Comparison of ENCODE assay signal across 13 mouse cellular contexts in the genomic region with DNA sequence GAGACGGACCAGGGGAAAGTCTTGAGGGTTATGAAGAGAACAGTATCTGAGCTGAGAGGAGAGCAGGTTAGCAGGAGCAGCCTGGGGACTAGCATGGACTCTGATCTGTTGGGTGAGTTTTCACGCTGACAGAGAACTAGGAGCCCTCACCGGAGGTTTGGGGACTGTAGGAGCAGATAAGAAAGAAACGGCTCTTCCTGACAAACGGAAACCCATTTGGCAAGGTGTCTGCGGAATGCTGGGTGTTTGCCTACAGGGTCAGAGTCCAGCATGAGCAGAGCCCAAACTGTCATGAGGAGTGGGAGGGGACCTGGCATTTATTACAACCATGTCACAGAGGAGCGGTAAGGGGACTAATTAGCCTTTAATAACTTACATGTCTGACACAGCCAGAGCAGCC. TPM values are rescaled to one million over a fixed set of nuclear protein-coding genes. Genes with fewer than 3 reads are reported as not detected.
DNase-seq lines count a peak whose midpoint lies in the region; ATAC-seq and TF ChIP-seq lines count a peak whose summit lies in the region.
"Had no signal": no experiment of that assay in that cellular context is flagged by ENCODE, and none has a peak within 500 bp of the region (broad histone marks: within the 10 kb centered on the region; RNA-seq: fewer than 3 reads in every experiment).

No protein-coding gene starts in this region.

- no peak for ATAC-seq in erythroblast, adult 5-6 weeks (replicated peaks; ENCODE audit: low FRiP score, poor library complexity, severe bottlenecking)
- peak; percentile 56 for ATAC-seq in liver, embryonic 15.5 days (ENCODE audit: insufficient read depth)

- TF ChIP-seq CTCF in MEL (IDR thresholded peaks at IDR 0.05 in 2 of 3, conservative IDR thresholded peaks at IDR 0.05 in 1 of 3; ENCODE audit: control insufficient read depth in 1 of 3, insufficient read depth in 1 of 3, low read depth in 2 of 3, low read length in 3 of 3, poor library complexity in 1 of 3, severe bottlenecking in 1 of 3), result no peak

- peak overlapping the region; percentile 46 for H3K4me3 ChIP-seq in erythroblast, embryonic 14.5 days (replicated peaks)
- peak overlapping the region; percentile 39 to 57 for H3K4me3 ChIP-seq in MEL (ENCODE audit: control insufficient read depth in 1 of 2, insufficient read depth in 1 of 2, low read depth in 2 of 2, low read length in 2 of 2)
- peak overlapping the region; percentile 30 for H3K4me3 ChIP-seq in liver, embryonic 15.5 days (replicated peaks)
- H3K4me3 ChIP-seq: embryonic facial prominence, embryonic 15.5 days; limb, embryonic 10.5 days had no signal

- H3K4me2 ChIP-seq in liver, embryonic 15.5 days, result peak overlapping the region; percentile 59
- H3K4me2 ChIP-seq: embryonic facial prominence, embryonic 15.5 days had no signal

- TF ChIP-seq EP300 in MEL (IDR thresholded peaks at IDR 0.05; ENCODE audit: low read depth in 1 of 2, low read length in 2 of 2), result peak; percentile 79 to 93

- WGBS in liver, embryonic 15.5 days (ENCODE audit: insufficient replicate concordance), result 8% methylated on average over 7 of the region's 7 CpGs

- no peaks in the 10 kb centered on the region for H3K27me3 ChIP-seq in erythroblast, embryonic 14.5 days (ENCODE audit: control insufficient read depth)
- no peaks in the 10 kb centered on the region for H3K27me3 ChIP-seq in MEL (ENCODE audit: control insufficient read depth in 1 of 2, insufficient read depth in 2 of 2, low read length in 2 of 2)
- H3K27me3 ChIP-seq in liver, embryonic 15.5 days, result no peaks in the 10 kb centered on the region
- H3K27me3 ChIP-seq: embryonic facial prominence, embryonic 15.5 days had no signal

- H3K36me3 ChIP-seq in erythroblast, embryonic 14.5 days (ENCODE audit: control insufficient read depth), result no peaks in the 10 kb centered on the region
- H3K36me3 ChIP-seq in MEL (ENCODE audit: control insufficient read depth in 1 of 2, insufficient read depth in 2 of 2, low read length in 2 of 2), result peaks cover 0 to 11% of the 10 kb centered on the region in 2 experiments; a peak in 2 of 4 replicates
- H3K36me3 ChIP-seq in liver, embryonic 15.5 days (replicated peaks), result no peaks in the 10 kb centered on the region
- H3K36me3 ChIP-seq: embryonic facial prominence, embryonic 15.5 days; limb, embryonic 10.5 days had no signal

- intact Hi-C loops in left cerebral cortex, postnatal 4 days (cut with DNase I), result no loop called here

- peak; percentile 90 for DNase-seq in MEL (ENCODE audit: low read depth, low spot score)
- peak; percentile 48 to 59 for DNase-seq in kidney, adult 8-10 months
- no peak for DNase-seq in lung, postnatal 14 days
- no peak for DNase-seq in thymus, postnatal 36 days
- no peak for DNase-seq in left cerebral cortex, postnatal 4 days
- DNase-seq: adrenal gland, postnatal 14 days; cerebellum, adult 2 months; retina, postnatal 1 day had no signal

- peak overlapping the region; percentile 72 for H3K9ac ChIP-seq in MEL (ENCODE audit: control insufficient read depth, low read depth, low read length, poor library complexity, severe bottlenecking)
- H3K9ac ChIP-seq in liver, embryonic 15.5 days, result no peak overlapping the region
- H3K9ac ChIP-seq: embryonic facial prominence, embryonic 15.5 days had no signal

- peak in 1 of 2 experiments; percentile 48; a peak in 1 of 4 replicates for TF ChIP-seq POLR2A in MEL (IDR thresholded peaks at IDR 0.05; ENCODE audit: control insufficient read depth in 1 of 2, insufficient read depth in 1 of 2, low read depth in 1 of 2, low read length in 2 of 2, poor library complexity in 1 of 2)

- peak overlapping the region; percentile 99 for H3K27ac ChIP-seq in MEL (ENCODE audit: control insufficient read depth, low read depth, low read length)
- peak overlapping the region; percentile 66 for H3K27ac ChIP-seq in liver, embryonic 15.5 days (replicated peaks)
- H3K27ac ChIP-seq: embryonic facial prominence, embryonic 15.5 days; limb, embryonic 10.5 days had no signal

- TF ChIP-seq RAD21 in MEL (IDR thresholded peaks at IDR 0.05; ENCODE audit: low read depth, low read length), result no peak

- peaks cover 18% of the 10 kb centered on the region for H3K4me1 ChIP-seq in erythroblast, embryonic 14.5 days (ENCODE audit: control insufficient read depth)
- peaks cover 5 to 14% of the 10 kb centered on the region in 2 experiments for H3K4me1 ChIP-seq in MEL (ENCODE audit: control insufficient read depth in 1 of 2, insufficient read depth in 2 of 2, low read length in 2 of 2)
- H3K4me1 ChIP-seq in liver, embryonic 15.5 days (replicated peaks), result peaks cover 20% of the 10 kb centered on the region
- H3K4me1 ChIP-seq: embryonic facial prominence, embryonic 15.5 days had no signal

- peaks cover 8% of the 10 kb centered on the region for H3K9me3 ChIP-seq in erythroblast, embryonic 14.5 days (ENCODE audit: control insufficient read depth, low read length)
- H3K9me3 ChIP-seq in MEL (replicated peaks; ENCODE audit: insufficient read depth, low read length), result no peaks in the 10 kb centered on the region
- H3K9me3 ChIP-seq in liver, embryonic 15.5 days (replicated peaks), result no peaks in the 10 kb centered on the region
- H3K9me3 ChIP-seq: embryonic facial prominence, embryonic 15.5 days had no signal

- peaks cover 1% of the 10 kb centered on the region; the same call in 1 of the 2 replicates for H3K79me2 ChIP-seq in MEL (ENCODE audit: control insufficient read depth, insufficient read depth, low read length, poor library complexity)

TF ChIP-seq in MEL, 35 proteins besides CTCF, POLR2A, EP300 and RAD21 (continues in another document):
- TF ChIP-seq ELF1 (IDR thresholded peaks at IDR 0.05; ENCODE audit: low read depth, low read length) (no peak), BHLHE40 (IDR thresholded peaks at IDR 0.05; ENCODE audit: borderline replicate concordance, low read depth, low read length) (no peak), POLR2AphosphoS5 (IDR thresholded peaks at IDR 0.05; ENCODE audit: borderline replicate concordance, low read depth, low read length) (no peak), JUND (IDR thresholded peaks at IDR 0.05; ENCODE audit: low read depth, low read length) (no peak), MAX (IDR thresholded peaks at IDR 0.05; ENCODE audit: low read length) (no peak), MEF2A (IDR thresholded peaks at IDR 0.05; ENCODE audit: extremely low read depth, insufficient replicate concordance, low read depth, low read length, poor library complexity, severe bottlenecking) (no peak), ZKSCAN1 (IDR thresholded peaks at IDR 0.05; ENCODE audit: low read depth, low read length) (no peak), TBP (IDR thresholded peaks at IDR 0.05; ENCODE audit: low read depth, low read length) (peak; percentile 88), ZNF384 (IDR thresholded peaks at IDR 0.05; ENCODE audit: low read depth, low read length) (no peak), HCFC1 (IDR thresholded peaks at IDR 0.05; ENCODE audit: low read depth, low read length) (peak; percentile 38; the same call in 1 of the 2 replicates), CHD2 (IDR thresholded peaks at IDR 0.05; ENCODE audit: low read length) (no peak), NRF1 (IDR thresholded peaks at IDR 0.05; ENCODE audit: insufficient read depth, low read depth, low read length, poor library complexity, severe bottlenecking) (no peak), MAFK (IDR thresholded peaks at IDR 0.05; ENCODE audit: borderline replicate concordance, low read depth, low read length) (no peak), TAL1 (IDR thresholded peaks at IDR 0.05; ENCODE audit: low read length) (peak; percentile 48), SMC3 (IDR thresholded peaks at IDR 0.05; ENCODE audit: low read depth, low read length) (no peak), CHD1 (IDR thresholded peaks at IDR 0.05; ENCODE audit: low read depth, low read length) (no peak; the same call in 1 of the 2 replicates), ZC3H11A (IDR thresholded peaks at IDR 0.05; ENCODE audit: low read depth, low read length) (no peak), NELFE (IDR thresholded peaks at IDR 0.05; ENCODE audit: low read depth, low read length) (peak; percentile 58), ETS1 (IDR thresholded peaks at IDR 0.05; ENCODE audit: low read depth, low read length) (peak; percentile 72; the same call in 1 of the 2 replicates), KAT2A (conservative IDR thresholded peaks at IDR 0.05; ENCODE audit: low read depth, low read length) (no peak), MAZ (IDR thresholded peaks at IDR 0.05; ENCODE audit: low read depth, low read length) (no peak), TCF12 (IDR thresholded peaks at IDR 0.05; ENCODE audit: low read depth, low read length) (peak; percentile 71), USF1 (IDR thresholded peaks at IDR 0.05; ENCODE audit: low read depth, low read length) (no peak), USF2 (IDR thresholded peaks at IDR 0.05; ENCODE audit: borderline replicate concordance in 1 of 2, insufficient read depth in 1 of 2, low read depth in 1 of 2, low read length in 2 of 2) (no peak), SIN3A (IDR thresholded peaks at IDR 0.05; ENCODE audit: low read length) (no peak), RCOR1 (IDR thresholded peaks at IDR 0.05; ENCODE audit: low read depth, low read length) (no peak), E2F4 (IDR thresholded peaks at IDR 0.05; ENCODE audit: borderline replicate concordance, low read depth, low read length) (no peak), MXI1 (IDR thresholded peaks at IDR 0.05; ENCODE audit: low read depth, low read length) (peak; percentile 53)

RNA-seq across cellular contexts. Expression of gene Mgme1, which starts 40.0 kb away (rescaled TPM):
- polyA plus RNA-seq in erythroblast, embryonic 14.5 days (2012), result 0.10 and 0.16 TPM in 2 replicates
- total RNA-seq in erythroblast, adult 5-6 weeks (2015; ENCODE audit: low replicate concordance), result 0.77 and 2.5 TPM in 2 replicates
- total RNA-seq in erythroblast, adult 5-6 weeks (2017; ENCODE audit: low replicate concordance), result 4.6 and 6.1 TPM in 2 replicates
- total RNA-seq in MEL (2012; rRNA removed), result 14.1 and 16.8 TPM in 2 replicates
- 10 to 100 TPM in 1 of 2 experiments, not detected in 1; 20.3 TPM for polyA plus RNA-seq in MEL (2012; ENCODE audit: insufficient read depth in 1 of 2, insufficient read length in 2 of 2, low read depth in 1 of 2, low replicate concordance in 2 of 2, missing spikeins in 1 of 2)
- polyA plus RNA-seq in liver, embryonic 15.5 days (2015; fragmentation: Nextera tagmentation; extraction: Ambion mirVana), result 9.8 and 10.5 TPM in 2 replicates
- 1 to 10 TPM; 3.9 to 4.8 TPM for total RNA-seq in left cerebral cortex, postnatal 4 days (2021)

RNA-seq across cellular contexts. Expression of gene Snx5, which starts 40.2 kb away (rescaled TPM):
- 0.78 and 0.87 TPM in 2 replicates for polyA plus RNA-seq in erythroblast, embryonic 14.5 days (2012)
- 57.5 and 85.5 TPM in 2 replicates for total RNA-seq in erythroblast, adult 5-6 weeks (2015; ENCODE audit: low replicate concordance)
- 58.0 and 74.6 TPM in 2 replicates for total RNA-seq in erythroblast, adult 5-6 weeks (2017; ENCODE audit: low replicate concordance)
- total RNA-seq in MEL (2012; rRNA removed), result 136 and 161 TPM in 2 replicates
- polyA plus RNA-seq in MEL (2012; ENCODE audit: insufficient read depth in 1 of 2, insufficient read length in 2 of 2, low read depth in 1 of 2, low replicate concordance in 2 of 2, missing spikeins in 1 of 2), result 100 to 1,000 TPM; 213 to 835 TPM
- 55.7 and 59.4 TPM in 2 replicates for polyA plus RNA-seq in liver, embryonic 15.5 days (2015; fragmentation: Nextera tagmentation; extraction: Ambion mirVana)
- total RNA-seq in left cerebral cortex, postnatal 4 days (2021), result 10 to 100 TPM; 60.5 to 65.0 TPM

Comparison
In these comparisons a context has a peak if more than half of its experiments do, and no peak if none do; other contexts are left out.
1. DNase-seq: peak in MEL (single experiment) and kidney, adult 8-10 months (2 of 2); none in lung, postnatal 14 days (single experiment), thymus, postnatal 36 days (0 of 2) and left cerebral cortex, postnatal 4 days (single experiment).
2. Peak in every context shown above with its lines, with median percentiles within 50 percentile points of each other: H3K4me3 ChIP-seq.